Mouse (Mus musculus) C2C12 (cell line): ENCODE measurements at regions not wholly inside any gene's neighbourhood (a gene's known extent, or its start where the extent isn't known, plus 50 kb on each side); places are given as distances from the start of the nearest gene placed in this dataset.

ENCODE experiments used
- H3K27me3 ChIP-seq: one replicate; pipeline ENCODE4 v1.6.1; 2011; ENCODE audit not compliant: control insufficient read depth, insufficient read depth, insufficient read length
- H3K36me3 ChIP-seq: one replicate; pipeline ENCODE4 v1.6.1; 2011; ENCODE audit not compliant: control insufficient read depth, insufficient read depth
- H3K4me3 ChIP-seq: one replicate; pipeline ENCODE4 v1.5.1; 2011; ENCODE audit warnings: mild to moderate bottlenecking, control low read depth; ENCODE audit not compliant: poor library complexity, insufficient read depth, severe bottlenecking
- H3K79me2 ChIP-seq: one replicate; pipeline ENCODE4 v1.6.1; 2011; ENCODE audit not compliant: control insufficient read depth, insufficient read depth
- H3K79me3 ChIP-seq: one replicate; pipeline ENCODE4 v1.6.1; 2011; ENCODE audit warnings: low read depth, control low read depth
- H3ac ChIP-seq: one replicate; pipeline ENCODE3; 2011; ENCODE audit warnings: low read depth; ENCODE audit not compliant: control insufficient read depth, insufficient read length
- CEBPB ChIP-seq: IDR thresholded peaks from one replicate; pipeline ENCODE4 v1.6.1; 2011; ENCODE audit warnings: low read depth, mild to moderate bottlenecking, control low read depth, moderate library complexity
- CTCF ChIP-seq: IDR thresholded peaks from one replicate; pipeline ENCODE4 v1.5.1; 2011; ENCODE audit not compliant: control insufficient read depth, insufficient read depth, insufficient read length
- FOSL1 ChIP-seq: IDR thresholded peaks from one replicate; pipeline ENCODE4 v1.8.0; 2011; ENCODE audit warnings: mild to moderate bottlenecking, low read length; ENCODE audit not compliant: poor library complexity, insufficient read depth, severe bottlenecking
- MAX ChIP-seq: IDR thresholded peaks from one replicate; pipeline ENCODE4 v1.6.1; 2011; ENCODE audit warnings: mild to moderate bottlenecking, control low read depth
- MYOD1 ChIP-seq: IDR thresholded peaks from one replicate; pipeline ENCODE4 v1.6.1; 2011; ENCODE audit warnings: low read depth; ENCODE audit not compliant: control insufficient read depth, insufficient read length
- MYOG ChIP-seq: IDR thresholded peaks from one replicate; pipeline ENCODE4 v1.6.1; 2011; ENCODE audit not compliant: control insufficient read depth, insufficient read length; ENCODE audit errors: extremely low read depth
- USF1 ChIP-seq: IDR thresholded peaks from one replicate; pipeline ENCODE4 v1.6.1; 2011; ENCODE audit warnings: low read depth, mild to moderate bottlenecking, control low read depth, moderate library complexity

- no peak overlapping the region for H3K4me3 ChIP-seq
- H3K27me3 ChIP-seq: no peaks in the 10 kb centered on the region
- H3K79me3 ChIP-seq: no peaks in the 10 kb centered on the region
- TF ChIP-seq MYOD1: no peak
- TF ChIP-seq MYOG: no peak
- H3K36me3 ChIP-seq: no peaks in the 10 kb centered on the region
- no peak overlapping the region for H3ac ChIP-seq
- no peaks in the 10 kb centered on the region for H3K79me2 ChIP-seq
These were observed 91.0 kb upstream of the Ppm1h start for GRCm38 (mm10) chr10:122587541-122587940.

DNA sequence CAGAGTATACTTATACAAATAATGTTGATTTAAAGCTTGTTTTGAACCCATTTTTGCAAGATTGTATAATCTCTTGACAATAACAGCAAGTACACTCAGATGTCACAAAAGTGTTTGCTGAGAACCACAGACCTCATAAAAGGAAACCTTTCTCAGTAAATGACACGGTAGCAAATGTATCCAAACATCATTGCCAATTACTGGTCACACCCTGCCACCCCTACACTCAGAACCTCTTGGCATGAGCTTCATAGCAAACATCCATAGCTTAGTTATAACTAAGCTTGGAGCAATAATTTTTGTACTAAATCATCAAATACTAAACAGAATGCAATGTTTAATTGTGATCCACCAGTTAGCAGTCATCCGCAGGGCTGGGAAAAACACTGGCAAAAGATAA, 79.1 kb upstream of the Ppm1h start:
- Histone ChIP-seq H3K4me3 (no peak overlapping the region), H3K79me2 (no peaks in the 10 kb centered on the region)

DNA sequence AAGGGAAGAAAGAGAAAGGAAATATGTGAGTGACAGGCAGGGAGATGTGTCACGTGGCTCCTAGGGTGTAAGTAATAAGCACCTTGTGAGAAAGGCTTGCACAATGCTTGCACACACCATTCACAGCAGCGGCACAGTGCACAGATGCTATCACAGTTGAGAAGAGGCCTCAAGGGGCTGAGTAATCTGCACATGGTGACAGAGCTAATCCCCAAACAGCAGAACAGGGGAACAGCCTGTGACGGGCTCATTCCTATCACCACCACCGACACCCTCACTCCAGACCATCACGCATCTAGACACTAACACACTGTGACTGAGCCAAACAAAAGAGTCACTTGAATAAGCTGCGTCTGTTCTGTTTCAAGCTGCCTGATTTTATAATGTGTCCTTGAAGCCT, 76.2 kb upstream of the Ppm1h start:
- Histone ChIP-seq H3K36me3 (no peaks in the 10 kb centered on the region), H3ac (no peak overlapping the region), H3K4me3 (no peak overlapping the region), H3K27me3 (no peaks in the 10 kb centered on the region), H3K79me2 (no peaks in the 10 kb centered on the region), H3K79me3 (no peaks in the 10 kb centered on the region)
- TF ChIP-seq MYOD1: no peak
- no peak for TF ChIP-seq CEBPB
- no peak for TF ChIP-seq MYOG
- TF ChIP-seq MAX: no peak

More for the DNA sequence above, 79.1 kb upstream of the Ppm1h start:
- H3K27me3 ChIP-seq: no peaks in the 10 kb centered on the region
- H3K79me3 ChIP-seq: no peaks in the 10 kb centered on the region
- no peaks in the 10 kb centered on the region for H3K36me3 ChIP-seq
- H3ac ChIP-seq: no peak overlapping the region
- TF ChIP-seq CEBPB (no peak), CTCF (no peak), FOSL1 (no peak)

DNA sequence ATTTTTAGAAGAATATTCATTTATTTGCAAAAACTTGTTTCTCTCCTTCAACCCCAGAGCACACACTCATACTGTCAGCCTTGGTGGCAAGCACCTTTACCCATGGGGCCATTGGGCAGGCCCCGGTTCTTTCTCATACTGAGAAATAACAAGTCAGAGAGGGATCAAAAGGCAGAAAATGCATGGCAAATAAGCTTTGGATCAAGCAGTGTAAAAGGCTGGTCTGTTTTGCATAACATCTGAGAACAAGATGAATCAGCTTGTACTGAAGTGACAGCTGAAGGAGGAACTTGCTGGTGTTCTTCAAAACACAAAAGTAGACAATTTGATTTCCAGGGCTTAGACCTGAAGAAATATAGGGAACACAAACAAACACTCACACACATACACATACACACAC, 74.6 kb upstream of the Ppm1h start:
- no peak overlapping the region for H3ac ChIP-seq
- H3K36me3 ChIP-seq: no peaks in the 10 kb centered on the region
- H3K79me3 ChIP-seq: no peaks in the 10 kb centered on the region
- H3K4me3 ChIP-seq: no peak overlapping the region
- no peaks in the 10 kb centered on the region for H3K27me3 ChIP-seq
- TF ChIP-seq FOSL1 (no peak), CTCF (no peak), CEBPB (no peak), USF1 (no peak), MYOD1 (no peak), MAX (no peak), MYOG (no peak)
- H3K79me2 ChIP-seq: no peaks in the 10 kb centered on the region

DNA sequence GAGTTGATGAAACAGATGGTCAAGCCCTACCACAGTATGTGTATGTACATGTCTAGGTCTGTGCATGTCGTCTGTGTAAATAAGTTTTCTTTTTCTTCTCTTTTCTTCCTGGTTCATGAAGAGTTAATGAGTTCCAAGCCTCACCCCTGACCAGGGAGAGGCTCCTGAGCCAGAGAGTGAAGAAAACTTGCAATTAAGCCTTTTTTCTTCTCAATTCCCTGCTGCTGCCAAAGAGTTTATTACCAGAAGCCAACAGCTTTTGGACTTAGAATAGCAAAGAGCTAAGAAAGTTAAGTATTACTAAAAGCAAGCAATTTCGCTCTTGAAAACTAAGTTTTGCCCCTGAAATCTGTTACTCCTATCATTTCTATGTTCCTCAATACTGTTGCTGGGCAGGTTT, 65.3 kb upstream of the Ppm1h start:
- Histone ChIP-seq H3K27me3 (no peaks in the 10 kb centered on the region), H3K79me3 (no peaks in the 10 kb centered on the region), H3K4me3 (no peak overlapping the region), H3K36me3 (no peaks in the 10 kb centered on the region), H3K79me2 (no peaks in the 10 kb centered on the region), H3ac (no peak overlapping the region)
- TF ChIP-seq CTCF (no peak), MYOG (no peak), USF1 (no peak), MAX (no peak), CEBPB (no peak), MYOD1 (no peak)

- Histone ChIP-seq H3ac (no peak overlapping the region), H3K79me2 (no peaks in the 10 kb centered on the region), H3K4me3 (no peak overlapping the region), H3K36me3 (no peaks in the 10 kb centered on the region), H3K27me3 (no peaks in the 10 kb centered on the region), H3K79me3 (no peaks in the 10 kb centered on the region)
- TF ChIP-seq MYOG (no peak), CEBPB (no peak), FOSL1 (no peak), MAX (no peak), MYOD1 (no peak), USF1 (no peak), CTCF (no peak)
These were observed 64.7 kb upstream of the Ppm1h start for GRCm38 (mm10) chr10:122613891-122614290.

GRCm38 (mm10) chr10:122614720-122615119, 63.8 kb upstream of the Ppm1h start:
- Histone ChIP-seq H3K79me2 (no peaks in the 10 kb centered on the region), H3K36me3 (no peaks in the 10 kb centered on the region), H3K4me3 (no peak overlapping the region), H3K79me3 (no peaks in the 10 kb centered on the region), H3K27me3 (no peaks in the 10 kb centered on the region), H3ac (no peak overlapping the region)
- no peak for TF ChIP-seq CTCF
